Mouse (Mus musculus) 3T3-L1 (cell line): ENCODE measurements around the gene 9630041A04Rik.

Source experiments
- DNase-seq: peaks from one replicate; pipeline ENCODE4 v3.0.0-alpha.2; 2015; ENCODE audit warnings: low read depth, low spot score

Gene 9630041A04Rik

GRCm38 (mm10) chr9:101861596-101862471 is at the start of gene 9630041A04Rik:
TSS of gene 9630041A04Rik (plus strand) at chr9:101861841.
- DNase-seq, result no peak

- no peak for DNase-seq
Measured at GRCm38 (mm10) chr9:101823896-101824295, 37.7 kb upstream of the 9630041A04Rik start.

DNA sequence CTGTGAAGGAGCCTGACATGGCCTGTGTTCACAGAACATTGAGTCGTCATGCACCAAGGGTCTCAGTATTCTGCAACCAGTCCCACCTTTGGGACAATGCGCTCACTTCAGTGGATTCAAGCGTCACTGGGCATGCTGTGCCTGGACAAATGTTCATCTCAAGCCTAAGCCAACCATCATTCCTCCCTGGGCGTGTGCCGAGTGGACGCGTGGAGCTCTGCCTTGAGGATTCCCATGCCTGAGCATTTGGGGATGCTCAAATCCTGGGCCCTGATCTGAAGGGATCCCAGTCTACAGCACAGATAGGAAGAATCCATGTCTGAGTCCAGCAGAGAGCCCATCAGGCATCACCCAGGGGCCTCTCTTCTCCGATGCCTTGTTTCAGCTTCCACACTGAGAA is 36.0 kb upstream of the 9630041A04Rik start:
- DNase-seq, result no peak

DNA sequence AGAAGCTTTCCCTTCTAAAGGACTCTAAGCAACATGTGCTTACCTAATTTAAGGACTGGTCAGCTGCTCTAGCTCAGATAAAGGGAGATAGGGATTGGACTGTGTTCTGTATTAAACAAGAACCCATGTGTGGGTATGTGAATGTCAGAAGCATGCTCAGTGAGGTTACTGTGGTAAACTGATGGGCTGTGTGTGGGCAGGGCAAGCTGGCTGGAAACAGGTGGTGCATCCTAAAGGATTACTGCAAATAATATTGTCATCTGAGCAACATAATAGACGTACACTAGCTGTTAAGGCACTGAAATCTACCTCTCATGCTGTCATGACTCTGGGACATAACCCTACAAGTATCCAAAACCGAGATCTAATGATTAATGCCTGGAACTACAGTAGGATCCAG is 28.0 kb upstream of the 9630041A04Rik start:
- no peak for DNase-seq

GRCm38 (mm10) chr9:101841101-101841500 is 20.5 kb upstream of the 9630041A04Rik start:
- DNase-seq, result no peak

GRCm38 (mm10) chr9:101843893-101844292 is 17.7 kb upstream of the 9630041A04Rik start:
- no peak for DNase-seq

GRCm38 (mm10) chr9:101845691-101846090 is 15.9 kb upstream of the 9630041A04Rik start:
- DNase-seq, result no peak

DNA sequence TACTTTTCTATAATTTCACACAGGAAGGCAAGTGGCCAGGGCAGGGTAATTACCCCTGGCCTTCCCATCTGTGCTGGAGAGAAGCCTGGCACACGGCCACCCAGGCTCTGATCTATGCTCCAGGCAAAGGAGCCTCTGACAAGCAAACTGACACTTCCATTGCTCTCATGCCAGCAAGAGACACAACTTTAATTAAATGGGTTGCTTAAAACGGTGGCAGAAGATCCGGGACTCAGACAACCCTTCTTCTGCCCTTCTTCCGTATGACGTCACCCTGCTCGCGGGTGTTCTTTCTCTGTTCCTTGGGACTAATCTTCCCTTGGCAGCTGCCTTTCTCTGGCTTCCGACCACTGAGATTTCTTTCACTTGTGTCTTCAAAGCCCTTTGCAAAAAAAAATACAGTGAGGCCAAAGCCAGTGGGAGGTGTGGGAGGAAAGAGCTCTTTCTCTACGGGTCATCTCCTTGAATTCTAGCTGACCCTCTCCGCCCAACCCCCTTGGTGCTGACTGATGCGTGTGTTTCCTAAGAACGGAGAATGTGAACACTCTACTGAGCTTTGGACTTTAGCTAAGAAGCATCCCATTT is 932 bp downstream of the 9630041A04Rik start:
- DNase-seq, result no peak

DNA sequence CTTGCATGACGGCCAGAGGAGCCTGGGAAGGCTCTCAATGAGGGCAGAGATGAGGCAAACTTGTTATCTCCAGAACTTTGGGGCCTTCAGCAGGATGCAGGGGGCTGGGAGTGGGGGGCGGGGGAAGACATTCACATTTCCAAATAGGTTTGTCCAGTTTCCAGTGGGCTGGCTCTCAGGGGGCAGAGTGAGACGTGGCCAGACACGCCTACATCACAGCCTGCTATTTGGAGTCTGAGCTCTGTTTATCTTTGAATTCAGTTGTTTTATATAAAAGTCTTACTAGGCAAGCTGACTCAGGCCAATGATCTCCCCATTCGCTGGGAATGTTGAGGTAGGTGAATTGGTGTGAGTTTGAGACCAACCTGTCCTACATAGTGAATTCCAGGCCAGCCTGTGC is 1.5 kb downstream of the 9630041A04Rik start:
- DNase-seq, result no peak

GRCm38 (mm10) chr9:101868593-101868992 is 7.0 kb downstream of the 9630041A04Rik start:
- DNase-seq, result no peak

DNA sequence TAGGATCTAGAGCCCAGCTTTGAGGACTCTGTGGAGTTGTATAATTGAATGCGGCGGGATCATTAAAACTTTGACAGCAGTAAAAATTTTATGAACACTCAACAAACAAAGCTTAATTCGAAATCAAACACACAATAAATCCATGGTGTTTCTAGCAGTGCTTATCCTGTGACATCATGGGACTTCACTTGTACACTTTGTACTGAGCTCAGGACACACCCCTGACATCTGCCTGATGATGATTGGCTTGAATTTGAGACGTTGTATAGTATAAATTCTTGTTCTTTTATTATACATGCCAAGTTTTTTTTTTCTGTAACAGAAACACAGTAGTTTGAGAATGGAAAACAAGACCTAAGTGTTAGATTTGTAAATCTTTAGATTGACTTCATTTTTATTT is 8.4 kb downstream of the 9630041A04Rik start:
- DNase-seq, result no peak

DNA sequence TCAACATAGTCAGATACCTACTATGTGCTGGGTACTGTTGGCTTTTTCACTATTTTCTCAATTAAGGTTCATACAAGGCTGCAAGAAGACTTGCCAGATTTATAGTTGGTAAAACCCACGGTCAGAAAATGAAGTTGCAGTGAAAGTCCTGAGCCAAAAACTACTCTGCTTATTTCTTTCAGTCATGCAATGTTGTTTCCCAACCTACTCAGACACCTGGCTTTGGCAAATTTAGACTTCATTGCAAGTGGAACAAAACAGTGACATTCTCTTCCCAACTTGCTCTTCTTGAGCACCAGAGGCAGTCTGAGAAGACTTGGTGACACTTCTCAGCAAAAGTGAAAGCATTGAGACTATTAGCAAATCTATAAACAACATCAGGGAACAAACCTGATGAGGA is 13.7 kb downstream of the 9630041A04Rik start:
- no peak for DNase-seq

DNA sequence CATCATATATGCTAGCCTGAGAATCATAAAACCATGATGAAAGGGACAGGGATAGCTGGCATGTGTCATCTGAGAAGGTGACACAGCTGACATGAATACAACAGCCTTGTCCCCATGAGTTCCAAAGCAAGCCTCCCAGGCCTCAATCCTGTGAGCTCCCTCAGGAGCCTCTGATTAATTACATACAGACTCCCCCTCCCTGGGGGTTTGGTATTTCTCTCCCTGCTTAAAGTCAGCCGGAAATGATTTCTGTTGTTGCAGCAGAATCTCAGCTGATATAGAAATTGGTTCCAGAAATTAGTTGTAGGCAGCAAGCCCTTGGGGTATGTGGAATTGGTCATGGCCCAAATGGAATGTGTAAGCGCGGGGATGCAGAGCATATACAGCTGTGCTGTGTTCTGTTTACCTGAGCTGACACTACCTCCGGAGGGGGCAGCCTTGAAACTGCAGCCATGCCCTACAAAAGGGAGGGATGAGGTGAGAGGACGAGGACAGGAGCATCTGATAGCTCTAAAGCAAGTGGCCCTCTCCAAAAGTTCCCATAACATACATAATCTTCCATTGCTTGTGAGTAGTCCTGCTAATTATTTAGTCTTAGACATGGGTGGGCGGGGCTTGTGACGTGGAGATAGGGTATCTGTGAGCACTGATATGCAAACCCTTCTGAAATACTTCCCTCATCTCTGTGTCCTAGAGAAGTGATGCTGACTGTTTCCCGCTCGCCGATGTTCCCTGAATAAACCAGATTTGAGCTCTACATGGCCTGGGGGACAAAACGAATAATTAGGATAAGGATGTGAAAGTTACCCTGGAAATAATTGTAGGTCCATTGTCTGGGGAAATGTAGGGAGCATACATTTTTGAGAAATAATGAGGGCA is 15.7 kb downstream of the 9630041A04Rik start:
- DNase-seq, result no peak

DNA sequence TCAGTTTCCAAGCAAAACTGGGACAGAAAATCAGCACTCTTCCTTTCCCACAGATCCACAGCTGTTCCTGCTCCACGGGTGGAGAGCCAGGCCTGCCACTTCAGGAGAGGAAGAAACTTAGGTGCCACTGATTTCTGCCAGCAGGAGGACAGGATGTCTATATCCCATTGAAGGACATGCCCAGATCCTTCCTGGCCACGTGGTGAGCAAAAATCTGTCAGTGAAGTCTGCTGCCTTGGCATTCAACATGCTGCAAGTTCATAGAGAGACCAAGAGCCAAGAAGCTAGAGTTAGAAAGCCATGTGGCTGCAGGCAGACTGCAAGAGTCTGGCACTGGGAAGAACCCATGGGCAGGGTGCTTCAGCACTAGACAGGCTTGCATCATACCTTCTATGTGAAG is 21.7 kb downstream of the 9630041A04Rik start:
- no peak for DNase-seq

- DNase-seq, result no peak
Measured at GRCm38 (mm10) chr9:101897851-101898250, 36.2 kb downstream of the 9630041A04Rik start.

GRCm38 (mm10) chr9:101903406-101903805 is 41.8 kb downstream of the 9630041A04Rik start:
- no peak for DNase-seq

DNA sequence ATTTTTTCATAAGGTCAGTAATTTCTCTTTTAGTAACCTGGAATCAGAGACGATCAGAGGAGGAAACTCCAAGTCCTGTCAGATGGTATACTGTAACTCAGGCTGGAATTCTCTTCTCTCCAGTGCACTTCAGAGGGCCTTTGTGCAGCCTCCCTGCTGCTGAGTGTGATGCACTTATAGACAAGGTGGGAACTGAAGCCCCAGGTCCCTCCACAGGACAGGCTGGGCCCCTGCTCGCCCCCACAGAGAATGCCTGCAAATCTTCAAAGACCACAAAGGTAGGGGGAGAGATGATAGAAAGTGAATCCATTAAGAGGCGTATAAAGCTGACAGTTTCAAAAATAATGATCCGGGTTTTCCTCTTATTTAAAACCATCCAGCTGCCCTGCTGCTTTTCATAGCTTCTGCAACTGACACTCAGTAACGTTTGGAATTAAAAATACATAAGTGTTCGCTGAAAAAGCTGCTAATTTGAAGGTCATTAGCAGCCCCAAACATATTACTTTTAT is 46.2 kb downstream of the 9630041A04Rik start:
- DNase-seq, result no peak

DNA sequence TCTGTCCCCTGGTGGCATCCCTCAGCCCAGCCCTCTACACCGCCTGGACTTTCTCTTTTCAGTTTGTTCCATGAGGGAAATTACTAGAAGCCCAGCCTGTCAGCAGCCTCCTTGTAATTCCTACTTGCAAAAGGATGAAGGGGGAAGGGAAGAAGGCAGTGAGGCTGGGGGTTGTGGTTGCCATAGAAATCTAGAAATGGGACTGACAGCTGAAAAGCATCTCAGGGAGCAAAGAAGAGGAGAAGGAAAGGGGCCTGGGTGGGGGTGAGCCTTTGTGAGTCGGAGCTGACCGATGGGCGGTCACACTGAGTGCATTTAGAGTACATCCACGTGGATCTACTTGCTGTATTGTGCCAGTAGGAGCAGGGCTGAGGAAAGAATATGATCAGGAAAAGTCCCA is 47.2 kb downstream of the 9630041A04Rik start:
- no peak for DNase-seq

- no peak for DNase-seq
Measured at GRCm38 (mm10) chr9:101909491-101909890, 47.9 kb downstream of the 9630041A04Rik start.

DNA sequence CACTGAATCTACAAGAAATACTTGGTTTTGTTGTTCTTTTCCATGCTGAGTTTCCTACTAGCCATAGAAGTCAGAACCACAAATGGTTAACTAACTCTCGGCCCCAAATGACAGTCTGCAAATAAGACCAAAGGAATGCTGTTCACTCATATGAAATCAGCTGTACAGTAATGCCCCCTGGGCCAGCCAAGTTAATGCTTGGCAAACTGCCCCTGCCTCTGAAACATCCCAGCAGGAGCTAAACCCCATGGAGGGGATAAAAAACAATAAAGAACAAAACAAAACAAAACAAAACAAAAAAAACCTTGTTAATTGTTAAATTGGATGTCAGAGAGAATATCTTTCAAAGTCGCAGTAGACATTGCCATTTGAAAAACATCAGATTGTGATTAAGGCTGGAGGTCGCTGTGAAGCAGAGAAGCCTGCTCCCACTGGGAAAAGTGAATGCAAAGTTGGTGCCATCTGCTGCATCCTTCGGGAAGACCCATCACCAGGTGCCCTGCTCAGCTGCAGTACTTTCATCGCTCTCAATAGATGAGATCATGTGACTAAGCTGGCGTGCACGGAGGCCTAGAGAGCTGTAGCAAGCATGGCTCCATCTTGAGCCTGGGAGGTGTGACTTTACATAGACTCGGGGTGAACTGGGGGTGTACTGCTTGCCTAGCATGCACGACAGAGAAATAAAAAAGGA is 49.7 kb downstream of the 9630041A04Rik start:
- DNase-seq, result no peak

DNA sequence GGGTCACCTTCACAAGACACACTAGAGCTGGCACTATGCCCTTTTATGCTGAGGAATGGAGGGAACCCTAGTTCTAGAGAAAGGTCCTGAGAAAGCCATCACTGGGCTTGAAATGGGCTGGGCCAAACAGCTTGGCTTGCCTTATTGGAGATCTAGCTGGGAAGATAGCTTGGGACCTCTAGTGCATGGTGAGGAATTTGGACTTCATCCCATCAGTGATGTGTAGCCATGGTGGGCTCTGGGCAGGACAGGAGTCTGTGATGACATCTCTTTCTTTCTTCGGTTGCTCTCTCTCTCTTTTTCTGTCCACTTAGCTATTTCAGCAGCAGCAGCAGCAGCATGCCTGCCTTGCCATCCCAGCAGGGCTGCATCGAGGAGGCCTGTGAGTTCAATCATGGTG is 53.4 kb downstream of the 9630041A04Rik start:
- DNase-seq, result no peak
